Mouse (Mus musculus) heart, postnatal 0 days (tissue): Measurements from ENCODE around the gene Gm49486. TPM values are rescaled to one million over a fixed set of nuclear protein-coding genes. Genes with fewer than 3 reads are reported as not detected.

Experiments used
- ATAC-seq: fragments of 200-750 bp; cut with Nextera tagmentation; 2 replicates; pipeline ENCODE4 v1.8.0; 2017; ENCODE audit warnings: low read depth, moderate number of reproducible peaks, moderate library complexity; ENCODE audit not compliant: insufficient read depth
- DNase-seq: peaks from one replicate; pipeline ENCODE4 v3.0.0-alpha.2; 2016; ENCODE audit warnings: low spot score
- H3K27ac ChIP-seq: fragments of 300-500 bp; sonication (generic); 2 replicates; pipeline ENCODE4 v1.5.1; 2014; ENCODE audit warnings: low read depth, mild to moderate bottlenecking
- H3K27me3 ChIP-seq: fragments of 300-500 bp; sonication (generic); 2 replicates; pipeline ENCODE4 v1.6.1; 2014; ENCODE audit warnings: low read length, mixed read lengths; ENCODE audit not compliant: control insufficient read depth, insufficient read depth
- H3K36me3 ChIP-seq: fragments of 300-500 bp; sonication (generic); replicated peaks from 2 replicates; pipeline ENCODE4 v1.6.1; 2014; ENCODE audit warnings: low read length, mixed read lengths; ENCODE audit not compliant: control insufficient read depth, insufficient read depth
- H3K4me1 ChIP-seq: fragments of 300-500 bp; sonication (generic); 2 replicates; pipeline ENCODE4 v1.6.1; 2014; ENCODE audit warnings: antibody characterized with exemption; ENCODE audit not compliant: control insufficient read depth, insufficient read depth
- H3K4me2 ChIP-seq: fragments of 300-500 bp; sonication (generic); 2 replicates; pipeline ENCODE4 v1.6.1; 2014; ENCODE audit warnings: low read depth, mild to moderate bottlenecking, low read length, moderate library complexity
- H3K4me3 ChIP-seq: fragments of 300-500 bp; sonication (generic); 2 replicates; pipeline ENCODE4 v1.5.1; 2014; ENCODE audit warnings: low read depth, low read length
- H3K9ac ChIP-seq: fragments of 300-500 bp; sonication (generic); replicated peaks from 2 replicates; pipeline ENCODE4 v1.6.1; 2014; ENCODE audit warnings: low read depth, low read length, mixed read lengths
- H3K9me3 ChIP-seq: fragments of 300-500 bp; sonication (generic); replicated peaks from 2 replicates; pipeline ENCODE4 v1.6.1; 2016; ENCODE audit warnings: low read length; ENCODE audit not compliant: control insufficient read depth
- CTCF ChIP-seq: IDR thresholded peaks from 2 replicates; pipeline ENCODE4 v1.5.1; 2016; ENCODE audit warnings: antibody characterized with exemption, control low read depth, low read depth
- EP300 ChIP-seq: IDR thresholded peaks from 2 replicates; pipeline ENCODE4 v1.6.1; 2016; ENCODE audit warnings: antibody characterized with exemption, low read depth
- WGBS: fragments of 180-500 bp; shearing (Covaris S2); extraction: QIAGEN DNeasy Blood & Tissue Kit; methylation state at CpG from one replicate; pipeline ENCODE4 v1.1.7; 2014; 5-methylcytosine and 5-hydroxymethylcytosine counted together
- polyA plus RNA-seq: library from polyadenylated mRNA; unstranded; fragments of >200 nt; fragmentation: Nextera tagmentation; extraction: Ambion mirVana; gene quantifications from 2 replicates; pipeline ENCODE4 v1.2.1, GENCODE M21; 2015
- total RNA-seq: library from RNA; depleted of rRNA; stranded (reverse); fragments of >200 nt; gene quantifications from 2 replicates; pipeline ENCODE4 v1.2.3, GENCODE M21; 2014; ENCODE audit warnings: low replicate concordance; rRNA removed

Gene Gm49486
- total and polyA plus RNA-seq, 2 experiments from 2014 or later: 0.74 to 0.80 TPM

GRCm38 (mm10) chr15:79306043-79306637, 76.9 kb downstream of the Gm49486 start:
- 61% methylated on average over 23 of the region's 23 CpGs for WGBS
- Histone ChIP-seq H3K27me3 (no peaks in the 10 kb centered on the region), H3K9ac (no peak overlapping the region), H3K4me1 (no peaks in the 10 kb centered on the region), H3K4me3 (no peak overlapping the region), H3K4me2 (no peak overlapping the region), H3K27ac (no peak overlapping the region), H3K9me3 (no peaks in the 10 kb centered on the region), H3K36me3 (peaks cover 3% of the 10 kb centered on the region)
- DNase-seq (no peak), ATAC-seq (no peak)
- TF ChIP-seq CTCF (no peak), EP300 (no peak)

Other genes with a start within 250 kb of the Gm49486 start
- 318 and 358 TPM in 2 replicates for gene H1f0, start 200.9 kb upstream of the Gm49486 start, total RNA-seq
- gene H1f0, start 200.9 kb upstream of the Gm49486 start, polyA plus RNA-seq: 210 and 229 TPM in 2 replicates
- gene Galr3, start 187.5 kb upstream of the Gm49486 start, total RNA-seq: not detected in 2 replicates
- gene Galr3, start 187.5 kb upstream of the Gm49486 start, polyA plus RNA-seq: not detected in 2 replicates
- gene Ankrd54, start 166.5 kb upstream of the Gm49486 start, total RNA-seq: 20.9 and 27.1 TPM in 2 replicates
- 14.1 and 15.6 TPM in 2 replicates for gene Ankrd54, start 166.5 kb upstream of the Gm49486 start, polyA plus RNA-seq
- 183 and 210 TPM in 2 replicates for gene Eif3l, start 154.2 kb upstream of the Gm49486 start, total RNA-seq
- 114 and 123 TPM in 2 replicates for gene Eif3l, start 154.2 kb upstream of the Gm49486 start, polyA plus RNA-seq
- gene Micall1, start 120.5 kb upstream of the Gm49486 start, total RNA-seq: 45.9 and 52.9 TPM in 2 replicates
- gene Micall1, start 120.5 kb upstream of the Gm49486 start, polyA plus RNA-seq: 13.2 and 19.0 TPM in 2 replicates
- gene Polr2f, start 88.4 kb upstream of the Gm49486 start, total RNA-seq: 50.2 and 84.8 TPM in 2 replicates
- gene Polr2f, start 88.4 kb upstream of the Gm49486 start, polyA plus RNA-seq: 271 and 286 TPM in 2 replicates
- 2.2 TPM in 1 of 2 replicates, not detected in the other for gene 1700088E04Rik, start 88.1 kb upstream of the Gm49486 start, total RNA-seq
- gene 1700088E04Rik, start 88.1 kb upstream of the Gm49486 start, polyA plus RNA-seq: 8.8 and 10.7 TPM in 2 replicates
- 0.31 and 0.53 TPM in 2 replicates for gene Sox10, start 64.2 kb upstream of the Gm49486 start, total RNA-seq
- 0.12 and 0.34 TPM in 2 replicates for gene Sox10, start 64.2 kb upstream of the Gm49486 start, polyA plus RNA-seq
- 23.8 and 27.2 TPM in 2 replicates for gene Pick1, start 218 bp upstream of the Gm49486 start, total RNA-seq
- gene Pick1, start 218 bp upstream of the Gm49486 start, polyA plus RNA-seq: 26.9 and 29.8 TPM in 2 replicates
- gene Slc16a8, start 25.4 kb downstream of the Gm49486 start, total RNA-seq: 0.73 and 1.8 TPM in 2 replicates
- 0.67 and 0.97 TPM in 2 replicates for gene Slc16a8, start 25.4 kb downstream of the Gm49486 start, polyA plus RNA-seq
- gene Baiap2l2, start 56.1 kb downstream of the Gm49486 start, total RNA-seq: 0.23 and 0.27 TPM in 2 replicates
- 2.2 and 4.5 TPM in 2 replicates for gene Baiap2l2, start 56.1 kb downstream of the Gm49486 start, polyA plus RNA-seq
- gene Pla2g6, start 99.0 kb downstream of the Gm49486 start, total RNA-seq: 14.1 and 20.3 TPM in 2 replicates
- 7.1 and 7.9 TPM in 2 replicates for gene Pla2g6, start 99.0 kb downstream of the Gm49486 start, polyA plus RNA-seq
- 12.9 and 19.4 TPM in 2 replicates for gene Maff, start 117.2 kb downstream of the Gm49486 start, total RNA-seq
- 1.8 and 2.9 TPM in 2 replicates for gene Maff, start 117.2 kb downstream of the Gm49486 start, polyA plus RNA-seq
- 70.6 and 111 TPM in 2 replicates for gene Tmem184b, start 174.2 kb downstream of the Gm49486 start, total RNA-seq
- 31.8 and 32.7 TPM in 2 replicates for gene Tmem184b, start 174.2 kb downstream of the Gm49486 start, polyA plus RNA-seq
- 167 and 193 TPM in 2 replicates for gene Csnk1e, start 226.2 kb downstream of the Gm49486 start, total RNA-seq
- 55.5 and 61.5 TPM in 2 replicates for gene Csnk1e, start 226.2 kb downstream of the Gm49486 start, polyA plus RNA-seq